Mouse (Mus musculus) heart, postnatal 0 days (tissue): Measurements from ENCODE around the gene Entpd2. TPM values are rescaled to one million over a fixed set of nuclear protein-coding genes. Genes with fewer than 3 reads are reported as not detected.

Experiments
- ATAC-seq: fragments of 200-750 bp; cut with Nextera tagmentation; 2 replicates; pipeline ENCODE4 v1.8.0; 2017; ENCODE audit warnings: low read depth, moderate number of reproducible peaks, moderate library complexity; ENCODE audit not compliant: insufficient read depth
- DNase-seq: peaks from one replicate; pipeline ENCODE4 v3.0.0-alpha.2; 2016; ENCODE audit warnings: low spot score
- H3K27ac ChIP-seq: fragments of 300-500 bp; sonication (generic); 2 replicates; pipeline ENCODE4 v1.5.1; 2014; ENCODE audit warnings: low read depth, mild to moderate bottlenecking
- H3K27me3 ChIP-seq: fragments of 300-500 bp; sonication (generic); 2 replicates; pipeline ENCODE4 v1.6.1; 2014; ENCODE audit warnings: low read length, mixed read lengths; ENCODE audit not compliant: control insufficient read depth, insufficient read depth
- H3K36me3 ChIP-seq: fragments of 300-500 bp; sonication (generic); replicated peaks from 2 replicates; pipeline ENCODE4 v1.6.1; 2014; ENCODE audit warnings: low read length, mixed read lengths; ENCODE audit not compliant: control insufficient read depth, insufficient read depth
- H3K4me1 ChIP-seq: fragments of 300-500 bp; sonication (generic); 2 replicates; pipeline ENCODE4 v1.6.1; 2014; ENCODE audit warnings: antibody characterized with exemption; ENCODE audit not compliant: control insufficient read depth, insufficient read depth
- H3K4me2 ChIP-seq: fragments of 300-500 bp; sonication (generic); 2 replicates; pipeline ENCODE4 v1.6.1; 2014; ENCODE audit warnings: low read depth, mild to moderate bottlenecking, low read length, moderate library complexity
- H3K4me3 ChIP-seq: fragments of 300-500 bp; sonication (generic); 2 replicates; pipeline ENCODE4 v1.5.1; 2014; ENCODE audit warnings: low read depth, low read length
- H3K9ac ChIP-seq: fragments of 300-500 bp; sonication (generic); replicated peaks from 2 replicates; pipeline ENCODE4 v1.6.1; 2014; ENCODE audit warnings: low read depth, low read length, mixed read lengths
- H3K9me3 ChIP-seq: fragments of 300-500 bp; sonication (generic); replicated peaks from 2 replicates; pipeline ENCODE4 v1.6.1; 2016; ENCODE audit warnings: low read length; ENCODE audit not compliant: control insufficient read depth
- CTCF ChIP-seq: IDR thresholded peaks from 2 replicates; pipeline ENCODE4 v1.5.1; 2016; ENCODE audit warnings: antibody characterized with exemption, control low read depth, low read depth
- EP300 ChIP-seq: IDR thresholded peaks from 2 replicates; pipeline ENCODE4 v1.6.1; 2016; ENCODE audit warnings: antibody characterized with exemption, low read depth
- WGBS: fragments of 180-500 bp; shearing (Covaris S2); extraction: QIAGEN DNeasy Blood & Tissue Kit; methylation state at CpG from one replicate; pipeline ENCODE4 v1.1.7; 2014; 5-methylcytosine and 5-hydroxymethylcytosine counted together
- polyA plus RNA-seq: library from polyadenylated mRNA; unstranded; fragments of >200 nt; fragmentation: Nextera tagmentation; extraction: Ambion mirVana; gene quantifications from 2 replicates; pipeline ENCODE4 v1.2.1, GENCODE M21; 2015
- total RNA-seq: library from RNA; depleted of rRNA; stranded (reverse); fragments of >200 nt; gene quantifications from 2 replicates; pipeline ENCODE4 v1.2.3, GENCODE M21; 2014; ENCODE audit warnings: low replicate concordance; rRNA removed

Gene Entpd2
- total RNA-seq (7.9 and 44.8 TPM in 2 replicates), polyA plus RNA-seq (3.5 and 4.2 TPM in 2 replicates)

DNA sequence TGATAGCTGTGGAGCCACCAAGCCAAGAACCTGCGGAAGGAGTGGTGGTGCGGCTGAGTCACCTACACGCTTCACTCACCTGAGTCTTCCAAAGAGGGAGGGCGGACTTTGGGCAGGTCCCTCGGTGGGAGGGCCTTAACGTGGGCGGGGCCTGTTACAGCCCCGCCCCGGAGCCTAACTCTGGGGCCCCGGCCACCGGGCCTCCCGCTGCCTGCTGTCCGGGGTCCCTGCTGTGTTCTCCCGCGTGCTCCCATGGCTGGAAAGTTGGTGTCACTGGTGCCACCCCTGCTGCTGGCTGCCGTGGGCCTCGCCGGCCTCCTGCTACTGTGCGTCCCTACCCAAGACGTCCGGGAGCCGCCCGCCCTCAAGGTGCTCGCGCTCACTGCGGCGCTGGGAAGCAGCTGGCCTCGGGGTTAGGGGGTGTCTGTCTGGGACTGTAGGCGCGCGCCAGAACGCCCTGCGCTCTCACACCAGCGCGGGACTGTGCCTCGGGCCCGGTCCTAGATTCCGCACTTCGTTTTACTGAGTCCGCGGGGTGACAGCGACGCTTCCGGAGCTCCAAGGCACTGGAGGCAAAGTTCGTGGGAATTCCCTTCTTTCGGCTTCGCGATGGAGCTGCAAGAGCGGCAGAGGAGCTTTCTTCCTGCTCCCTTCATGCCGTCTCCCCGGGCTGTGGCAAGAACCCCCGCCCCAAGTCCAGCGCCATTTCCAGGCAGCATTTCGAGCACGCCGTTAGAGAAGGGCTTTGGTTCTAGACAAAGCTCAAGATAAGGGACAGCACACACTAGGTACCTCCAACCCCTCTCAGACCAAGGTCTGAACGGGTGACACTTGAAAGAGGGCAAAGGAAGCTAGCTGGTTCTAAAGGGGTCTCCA, at the start of gene Entpd2:
TSS of gene Entpd2 (plus strand) at position 154 of the 876 bp plus-strand sequence.
- ATAC-seq (0 out of 2 replicates have a peak, but pooled peaks have one; percentile 13), DNase-seq (peak; percentile 13)
- peak within 1 kb of the TSS; percentile 60 for H3K4me2 ChIP-seq
- 3% methylated on average over 52 of the region's 57 CpGs for WGBS
- TF ChIP-seq CTCF (no peak), EP300 (no peak)
- no peak within 1 kb of the TSS; the same call in 1 of the 2 replicates for H3K27ac ChIP-seq
- no peaks in the 10 kb centered on the region for H3K36me3 ChIP-seq
- peaks cover 5% of the 10 kb centered on the region; the same call in 1 of the 2 replicates for H3K4me1 ChIP-seq
- H3K9me3 ChIP-seq: no peaks in the 10 kb centered on the region
- H3K4me3 ChIP-seq: peak within 1 kb of the TSS; percentile 42
- peaks cover 76% of the 10 kb centered on the region for H3K27me3 ChIP-seq
- H3K9ac ChIP-seq: no peak within 1 kb of the TSS

DNA sequence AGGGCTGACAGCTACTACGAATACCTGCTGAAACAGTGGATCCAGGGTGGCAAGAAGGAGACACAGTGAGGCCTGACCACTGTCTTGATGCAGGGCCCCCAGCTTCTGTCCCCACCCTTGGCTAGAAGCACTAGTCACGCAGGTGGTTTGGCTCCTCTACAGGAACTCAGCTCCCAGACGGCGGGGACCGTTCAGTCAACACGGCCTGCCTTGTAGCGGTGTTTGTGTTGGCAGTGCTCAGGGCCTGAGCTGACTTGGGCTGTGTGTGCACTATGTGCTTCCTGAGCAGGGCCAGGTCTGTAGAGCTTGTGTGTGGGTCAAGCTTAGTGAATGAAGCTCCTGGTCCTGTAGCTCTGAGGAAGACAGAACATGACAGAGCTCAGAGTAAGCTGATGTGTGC, 47.5 kb upstream of the Entpd2 start:
- Histone ChIP-seq H3K4me1 (no peaks in the 10 kb centered on the region), H3K36me3 (peaks cover 100% of the 10 kb centered on the region), H3K9me3 (no peaks in the 10 kb centered on the region), H3K27ac (no peak overlapping the region), H3K4me3 (no peak overlapping the region), H3K9ac (no peak overlapping the region), H3K4me2 (no peak overlapping the region), H3K27me3 (no peaks in the 10 kb centered on the region)
- DNase-seq: no peak
- no peak for ATAC-seq
- no peak for TF ChIP-seq CTCF
- TF ChIP-seq EP300: no peak
- 74% methylated on average over 7 of the region's 7 CpGs for WGBS

DNA sequence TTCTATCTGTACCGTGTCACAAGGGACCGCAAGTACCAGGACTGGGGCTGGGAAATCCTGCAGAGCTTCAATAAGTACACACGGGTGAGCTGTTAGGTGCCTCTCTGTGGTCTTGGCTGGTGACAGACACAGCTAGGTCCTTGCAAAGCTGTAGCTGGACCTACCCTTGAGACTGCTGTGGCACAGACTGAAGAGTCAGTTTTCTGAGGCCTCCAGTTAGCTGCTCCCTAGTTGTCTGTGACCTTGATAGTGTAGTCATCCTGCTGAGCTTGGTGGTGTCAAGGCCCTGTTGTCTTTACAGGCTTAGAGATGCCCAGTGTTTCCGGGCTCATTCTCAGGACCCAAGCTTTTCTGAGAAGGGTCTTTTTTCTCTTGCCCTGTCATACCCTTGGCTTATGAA, 46.2 kb upstream of the Entpd2 start:
- TF ChIP-seq CTCF: no peak
- H3K4me3 ChIP-seq: no peak overlapping the region
- WGBS: 91% methylated on average over 4 of the region's 4 CpGs
- H3K4me1 ChIP-seq: no peaks in the 10 kb centered on the region
- no peak overlapping the region for H3K4me2 ChIP-seq
- no peak for ATAC-seq
- DNase-seq: no peak
- H3K9ac ChIP-seq: no peak overlapping the region
- H3K9me3 ChIP-seq: no peaks in the 10 kb centered on the region
- no peaks in the 10 kb centered on the region for H3K27me3 ChIP-seq
- H3K27ac ChIP-seq: no peak overlapping the region
- peaks cover 86% of the 10 kb centered on the region for H3K36me3 ChIP-seq

DNA sequence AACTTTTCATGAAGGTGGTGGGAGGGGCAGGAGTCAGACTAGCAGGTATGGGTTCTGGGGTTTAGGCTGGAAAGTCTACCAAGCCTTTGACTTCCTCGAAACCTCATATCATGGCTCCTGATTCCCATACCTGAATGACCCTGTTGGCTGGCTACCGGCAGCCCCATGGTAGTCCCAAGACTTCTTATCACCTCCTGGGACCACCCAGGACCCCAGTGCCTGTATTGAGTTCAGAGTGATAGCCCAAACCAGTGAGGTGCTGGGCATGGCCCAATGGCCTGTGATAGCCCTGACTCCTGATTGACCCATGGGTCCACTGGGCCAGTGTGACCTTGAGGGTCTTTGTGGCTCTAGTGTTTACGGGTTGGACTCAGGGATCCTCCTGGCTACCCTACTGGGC, 45.0 kb upstream of the Entpd2 start:
- DNase-seq (no peak), ATAC-seq (no peak)
- no peak overlapping the region for H3K4me3 ChIP-seq
- H3K4me1 ChIP-seq: 0 out of 2 replicates have a peak, but pooled peaks cover 3% of the 10 kb centered on the region
- TF ChIP-seq EP300: no peak
- TF ChIP-seq CTCF: no peak
- H3K36me3 ChIP-seq: peaks cover 74% of the 10 kb centered on the region
- H3K4me2 ChIP-seq: no peak overlapping the region
- WGBS: 88% methylated on average over 3 of the region's 3 CpGs
- H3K27ac ChIP-seq: no peak overlapping the region
- H3K27me3 ChIP-seq: no peaks in the 10 kb centered on the region
- no peaks in the 10 kb centered on the region for H3K9me3 ChIP-seq
- H3K9ac ChIP-seq: no peak overlapping the region

DNA sequence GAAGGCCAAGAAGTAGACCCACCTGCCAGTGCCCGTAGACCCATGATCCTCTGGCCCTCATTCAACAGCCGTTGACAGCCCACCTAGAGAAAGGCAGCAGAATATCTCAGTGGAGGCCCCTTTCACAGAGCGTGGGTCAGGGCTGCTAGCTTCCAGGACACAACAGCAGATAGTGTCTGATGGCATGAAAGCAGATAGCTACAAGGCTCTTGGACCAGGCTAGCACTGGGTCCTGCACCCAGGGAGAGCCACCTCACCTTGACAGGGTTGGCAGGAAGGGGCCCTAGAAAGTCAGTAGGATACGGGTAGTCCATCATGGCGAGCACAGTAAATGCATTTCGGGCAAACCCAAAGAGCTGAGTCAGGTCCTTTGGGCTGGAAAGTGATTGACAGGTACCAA, 41.5 kb upstream of the Entpd2 start:
- DNase-seq (no peak), ATAC-seq (no peak)
- Histone ChIP-seq H3K9ac (no peak overlapping the region), H3K27ac (no peak overlapping the region), H3K4me1 (peaks cover 12% of the 10 kb centered on the region; the same call in 1 of the 2 replicates), H3K27me3 (no peaks in the 10 kb centered on the region), H3K36me3 (peaks cover 39% of the 10 kb centered on the region), H3K9me3 (no peaks in the 10 kb centered on the region), H3K4me2 (no peak overlapping the region), H3K4me3 (no peak overlapping the region)
- TF ChIP-seq CTCF (no peak), EP300 (no peak)
- 79% methylated on average over 6 of the region's 6 CpGs for whole genome bisulfite sequencing
